Mouse (Mus musculus): ENCODE measurements at regions not wholly inside any gene's neighbourhood (a gene's known extent, or its start where the extent isn't known, plus 50 kb on each side); places are given as distances from the start of the nearest gene placed in this dataset.

DNA sequence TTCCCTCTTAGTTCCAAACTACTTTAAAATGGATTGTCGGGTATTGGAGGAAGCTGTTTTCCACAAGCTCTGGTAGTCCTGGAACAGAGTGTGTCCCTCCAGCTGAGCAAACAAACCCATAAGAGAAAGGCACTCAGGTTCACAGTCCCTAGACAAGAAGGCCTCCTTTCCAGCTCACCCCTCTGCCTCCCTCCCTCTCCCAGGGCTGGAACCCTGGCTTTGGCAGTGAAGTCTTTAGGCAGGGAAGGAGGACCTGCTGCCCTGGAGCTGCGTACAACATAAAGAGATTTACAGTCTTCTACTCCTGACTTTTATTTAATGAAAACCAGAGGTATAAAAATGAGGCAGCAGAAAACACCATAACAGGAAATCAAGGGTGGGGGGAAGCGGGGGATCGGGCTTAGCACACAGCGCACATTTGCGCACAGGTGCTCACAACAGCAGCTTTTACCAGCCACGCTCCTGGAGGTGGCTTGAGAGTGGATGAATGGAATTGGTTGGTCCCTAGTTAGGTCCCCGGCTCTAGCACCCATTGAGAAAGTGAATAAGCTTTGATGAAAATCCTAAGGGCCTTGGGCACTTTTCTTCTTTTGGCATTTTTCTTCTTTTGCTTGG is 143.0 kb upstream of the Gmds start:
- no peak for ATAC-seq (ENCODE audit: low FRiP score)
- Histone ChIP-seq H3K36me3 (no peaks in the 10 kb centered on the region), H3K4me2 (replicated peaks) (no peak overlapping the region), H3K4me1 (0 out of 2 replicates have a peak, but pooled peaks cover 2% of the 10 kb centered on the region), H3K9ac (no peak overlapping the region), H3K9me3 (replicated peaks) (no peaks in the 10 kb centered on the region), H3K4me3 (no peak overlapping the region), H3K27ac (no peak overlapping the region), H3K27me3 (no peaks in the 10 kb centered on the region)
- 72% methylated on average over 8 of the region's 8 CpGs for WGBS

GRCm38 (mm10) chr13:32480029-32480428 is 141.5 kb upstream of the Gmds start:
- Histone ChIP-seq H3K4me2 (replicated peaks) (no peak overlapping the region), H3K4me3 (no peak overlapping the region), H3K27ac (no peak overlapping the region), H3K36me3 (no peaks in the 10 kb centered on the region), H3K27me3 (no peaks in the 10 kb centered on the region), H3K9ac (no peak overlapping the region), H3K9me3 (replicated peaks) (no peaks in the 10 kb centered on the region), H3K4me1 (0 out of 2 replicates have a peak, but pooled peaks cover 2% of the 10 kb centered on the region)
- 57% methylated on average over 4 of the region's 4 CpGs for WGBS
- ATAC-seq (ENCODE audit: low FRiP score) = no peak

DNA sequence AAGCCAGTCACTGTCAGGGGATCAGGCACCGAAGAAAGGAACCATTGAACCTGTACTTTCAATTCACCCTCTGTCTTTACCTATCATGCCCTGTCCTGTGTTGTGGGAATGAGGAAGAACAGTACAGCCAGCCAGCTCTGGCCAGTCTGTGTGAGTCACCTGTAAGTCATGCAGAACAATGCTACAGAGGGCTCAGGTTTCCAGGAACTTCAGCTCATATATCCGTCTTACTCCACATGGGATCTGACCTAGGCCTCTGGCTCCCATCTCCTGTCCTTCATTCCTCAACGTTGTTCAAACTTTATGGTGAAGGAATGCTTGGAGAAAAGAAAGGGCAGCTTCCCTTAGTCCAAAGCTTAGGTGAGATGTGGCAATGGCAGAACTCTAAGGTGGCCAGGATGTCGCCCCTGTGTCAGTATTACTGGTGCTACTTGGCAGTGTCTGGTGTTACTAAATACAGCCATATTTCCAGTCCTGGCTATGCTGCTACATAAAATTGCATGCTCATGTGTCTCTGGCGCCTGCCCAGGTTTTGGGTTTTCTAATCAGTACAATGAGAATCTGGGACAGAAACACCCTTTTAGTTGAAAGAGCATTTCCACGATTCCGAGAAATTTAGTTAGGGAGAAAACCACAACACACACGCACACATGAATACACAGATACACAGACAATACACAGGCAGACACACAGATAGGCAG is 140.7 kb upstream of the Gmds start:
- H3K27me3 ChIP-seq = no peaks in the 10 kb centered on the region
- no peak for ATAC-seq (ENCODE audit: low FRiP score)
- 0 out of 2 replicates have a peak, but pooled peaks cover 2% of the 10 kb centered on the region for H3K4me1 ChIP-seq
- no peak overlapping the region for H3K4me3 ChIP-seq
- H3K36me3 ChIP-seq = no peaks in the 10 kb centered on the region
- H3K9ac ChIP-seq = no peak overlapping the region
- no peak overlapping the region for H3K27ac ChIP-seq
- WGBS = 83% methylated on average over 8 of the region's 8 CpGs
- no peak overlapping the region for H3K4me2 ChIP-seq (replicated peaks)
- H3K9me3 ChIP-seq (replicated peaks) = no peaks in the 10 kb centered on the region

DNA sequence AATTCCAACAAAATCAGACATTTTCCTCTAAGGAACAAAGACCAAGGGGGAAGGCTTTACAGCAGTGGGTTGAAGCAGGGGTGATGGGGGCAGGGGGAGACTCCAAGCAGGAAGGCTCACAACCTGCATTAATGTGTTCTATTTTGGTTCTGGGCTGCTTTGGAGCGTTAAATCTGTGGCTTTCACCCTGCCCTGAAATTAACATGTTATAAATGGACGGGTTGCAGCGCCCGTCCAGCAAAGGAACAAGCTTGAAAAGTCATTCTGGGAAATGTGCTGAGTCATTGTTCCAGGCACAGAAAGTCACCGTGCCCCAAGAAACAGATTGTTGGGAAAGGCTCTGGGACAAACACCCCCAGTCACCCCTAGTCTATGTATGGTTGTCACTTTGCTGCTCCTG is 127.2 kb upstream of the Gmds start:
- H3K9me3 ChIP-seq (replicated peaks) = no peaks in the 10 kb centered on the region
- ATAC-seq (ENCODE audit: low FRiP score) = no peak
- WGBS = 34% methylated on average over 5 of the region's 5 CpGs

GRCm38 (mm10) chr13:32465041-32465682 is 126.6 kb upstream of the Gmds start:
- no peak overlapping the region for H3K4me3 ChIP-seq
- no peak overlapping the region for H3K4me2 ChIP-seq (replicated peaks)
- ATAC-seq (ENCODE audit: low FRiP score) = no peak
- H3K9ac ChIP-seq = no peak overlapping the region
- H3K27ac ChIP-seq = no peak overlapping the region
- WGBS = 88% methylated on average over 6 of the region's 6 CpGs
- H3K4me1 ChIP-seq = peaks cover 4% of the 10 kb centered on the region
- no peaks in the 10 kb centered on the region for H3K9me3 ChIP-seq (replicated peaks)
- no peaks in the 10 kb centered on the region for H3K27me3 ChIP-seq
- no peaks in the 10 kb centered on the region for H3K36me3 ChIP-seq

More for the DNA sequence above, 127.2 kb upstream of the Gmds start:
- Histone ChIP-seq H3K27me3 (no peaks in the 10 kb centered on the region), H3K9ac (no peak overlapping the region), H3K36me3 (no peaks in the 10 kb centered on the region), H3K4me2 (replicated peaks) (no peak overlapping the region), H3K4me1 (peaks cover 4% of the 10 kb centered on the region), H3K27ac (no peak overlapping the region), H3K4me3 (no peak overlapping the region)

GRCm38 (mm10) chr13:32454419-32455146 is 116.0 kb upstream of the Gmds start:
- Histone ChIP-seq H3K4me1 (no peaks in the 10 kb centered on the region), H3K36me3 (no peaks in the 10 kb centered on the region), H3K9ac (no peak overlapping the region), H3K4me2 (replicated peaks) (no peak overlapping the region), H3K4me3 (no peak overlapping the region), H3K9me3 (replicated peaks) (no peaks in the 10 kb centered on the region), H3K27ac (no peak overlapping the region), H3K27me3 (no peaks in the 10 kb centered on the region)
- no peak for ATAC-seq (ENCODE audit: low FRiP score)
- 81% methylated on average over 11 of the region's 11 CpGs for WGBS

DNA sequence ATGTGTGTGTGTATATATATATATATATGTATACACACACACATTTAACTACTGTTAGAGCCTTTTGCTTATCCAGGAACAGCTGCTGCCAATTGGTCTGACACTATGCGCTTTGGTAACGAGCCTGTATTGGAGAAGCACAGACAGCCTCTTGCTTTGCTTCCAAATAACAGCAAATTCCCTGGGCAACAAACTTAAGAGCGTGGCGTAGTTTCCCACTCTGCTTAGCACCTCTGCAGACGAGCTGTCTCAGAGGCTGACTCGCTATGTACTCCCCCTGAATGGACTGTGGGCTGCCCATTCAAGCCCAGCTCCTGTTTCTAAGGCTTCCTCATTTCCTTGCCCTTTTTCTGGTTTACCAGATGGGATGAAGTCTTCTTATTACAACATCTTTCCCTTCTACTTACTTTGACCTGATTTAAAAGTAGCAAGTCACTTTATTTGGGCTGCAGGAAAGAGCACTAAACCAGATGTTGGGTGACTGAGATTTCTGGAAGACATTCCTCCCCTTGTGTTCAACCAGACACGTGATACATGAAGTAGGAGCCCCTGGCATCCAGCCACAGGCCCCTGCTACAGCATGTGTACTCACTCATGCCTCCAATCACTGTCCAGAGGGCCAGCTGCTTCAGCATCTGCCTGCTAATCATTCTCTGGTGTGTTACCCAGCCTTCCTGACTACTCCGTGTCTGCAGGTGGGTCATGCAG is 111.3 kb upstream of the Gmds start:
- Histone ChIP-seq H3K4me3 (no peak overlapping the region), H3K36me3 (no peaks in the 10 kb centered on the region), H3K9ac (no peak overlapping the region), H3K27ac (no peak overlapping the region), H3K27me3 (no peaks in the 10 kb centered on the region), H3K4me1 (no peaks in the 10 kb centered on the region), H3K4me2 (replicated peaks) (no peak overlapping the region), H3K9me3 (replicated peaks) (no peaks in the 10 kb centered on the region)
- WGBS = 71% methylated on average over 8 of the region's 8 CpGs
- ATAC-seq (ENCODE audit: low FRiP score) = no peak

DNA sequence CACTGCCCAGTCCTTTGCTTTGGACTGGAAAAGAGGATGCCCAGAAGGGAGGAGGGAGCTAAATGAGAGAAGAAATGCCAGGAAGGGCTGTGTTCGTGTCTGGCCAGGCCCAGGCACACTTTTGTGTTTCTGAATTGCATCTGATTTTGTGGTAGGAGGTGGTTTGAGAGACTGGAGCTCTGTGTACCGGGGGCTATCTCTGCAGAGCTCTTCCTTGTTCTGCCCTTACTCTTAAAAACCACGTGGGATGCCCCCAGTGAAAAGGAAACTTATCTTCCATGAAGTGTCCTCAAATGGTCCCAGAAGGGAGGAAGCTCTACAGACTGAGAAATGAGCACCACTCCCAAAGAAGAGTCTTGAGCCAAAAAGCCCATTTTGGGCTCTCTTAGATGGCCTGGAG is 106.0 kb upstream of the Gmds start:
- no peak overlapping the region for H3K4me2 ChIP-seq (replicated peaks)
- H3K36me3 ChIP-seq = no peaks in the 10 kb centered on the region
- no peaks in the 10 kb centered on the region for H3K4me1 ChIP-seq
- no peaks in the 10 kb centered on the region for H3K27me3 ChIP-seq
- no peak for ATAC-seq (ENCODE audit: low FRiP score)
- H3K9me3 ChIP-seq (replicated peaks) = no peaks in the 10 kb centered on the region
- no peak overlapping the region for H3K27ac ChIP-seq
- no peak overlapping the region for H3K9ac ChIP-seq
- H3K4me3 ChIP-seq = no peak overlapping the region
- WGBS = 67% methylated on average over 3 of the region's 3 CpGs

- Histone ChIP-seq H3K27ac (no peak overlapping the region), H3K36me3 (no peaks in the 10 kb centered on the region), H3K9ac (no peak overlapping the region), H3K4me3 (no peak overlapping the region), H3K9me3 (replicated peaks) (no peaks in the 10 kb centered on the region), H3K27me3 (no peaks in the 10 kb centered on the region), H3K4me2 (replicated peaks) (no peak overlapping the region), H3K4me1 (no peaks in the 10 kb centered on the region)
- WGBS = 82% methylated on average over 13 of the region's 13 CpGs
- no peak for ATAC-seq (ENCODE audit: low FRiP score)
Observed at GRCm38 (mm10) chr13:32442025-32442424, 103.5 kb upstream of the Gmds start.

DNA sequence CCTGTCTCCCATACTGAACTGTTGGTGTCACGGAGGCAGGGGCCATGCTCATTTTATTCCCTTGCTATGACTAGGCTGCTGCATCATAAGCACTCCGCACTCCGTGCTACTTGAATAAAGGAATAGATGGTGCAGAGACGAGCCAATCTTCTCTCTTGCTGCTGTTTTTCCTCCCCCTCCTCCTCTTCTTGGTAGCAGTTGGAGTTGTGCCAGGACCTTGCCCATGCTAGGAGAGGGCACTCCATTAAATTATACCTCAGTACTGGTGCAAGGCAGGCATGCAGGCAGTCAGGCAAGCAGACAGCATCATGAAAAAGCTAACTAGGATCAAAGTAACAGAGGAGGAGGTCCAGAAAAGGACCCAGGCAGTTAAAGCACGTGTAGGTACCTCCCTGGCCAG is 96.6 kb upstream of the Gmds start:
- H3K36me3 ChIP-seq = no peaks in the 10 kb centered on the region
- no peak for ATAC-seq (ENCODE audit: low FRiP score)
- no peak overlapping the region for H3K27ac ChIP-seq
- H3K27me3 ChIP-seq = no peaks in the 10 kb centered on the region
- no peak overlapping the region for H3K4me2 ChIP-seq (replicated peaks)
- H3K4me3 ChIP-seq = no peak overlapping the region
- H3K9ac ChIP-seq = no peak overlapping the region
- 78% methylated on average over 5 of the region's 5 CpGs for WGBS
- H3K4me1 ChIP-seq = no peaks in the 10 kb centered on the region
- H3K9me3 ChIP-seq (replicated peaks) = no peaks in the 10 kb centered on the region

DNA sequence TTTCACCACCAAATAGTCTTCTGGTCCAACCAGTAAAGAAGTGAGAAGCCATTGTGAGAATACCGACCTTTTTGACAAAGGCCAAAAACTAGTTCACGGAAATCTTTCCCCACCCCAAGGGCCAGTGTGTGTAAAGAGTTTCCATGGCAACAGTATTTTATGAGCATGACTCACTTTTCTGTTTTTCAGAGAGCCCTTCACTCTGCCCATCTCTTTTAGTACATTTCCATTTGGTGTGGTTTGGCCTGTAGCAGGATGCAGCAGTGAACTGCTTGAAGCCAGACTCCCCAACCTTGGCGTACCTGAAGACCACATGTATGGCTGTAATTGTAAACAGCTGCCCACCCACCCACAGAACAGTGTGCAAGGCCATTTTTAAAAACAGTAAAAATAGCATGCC is 89.9 kb upstream of the Gmds start:
- no peak for ATAC-seq (ENCODE audit: low FRiP score)
- no peak overlapping the region for H3K27ac ChIP-seq
- WGBS = 49% methylated on average over 3 of the region's 3 CpGs
- H3K36me3 ChIP-seq = no peaks in the 10 kb centered on the region
- H3K27me3 ChIP-seq = no peaks in the 10 kb centered on the region
- no peaks in the 10 kb centered on the region for H3K4me1 ChIP-seq
- H3K9ac ChIP-seq = no peak overlapping the region
- H3K4me3 ChIP-seq = no peak overlapping the region
- H3K9me3 ChIP-seq (replicated peaks) = no peaks in the 10 kb centered on the region
- H3K4me2 ChIP-seq (replicated peaks) = no peak overlapping the region

DNA sequence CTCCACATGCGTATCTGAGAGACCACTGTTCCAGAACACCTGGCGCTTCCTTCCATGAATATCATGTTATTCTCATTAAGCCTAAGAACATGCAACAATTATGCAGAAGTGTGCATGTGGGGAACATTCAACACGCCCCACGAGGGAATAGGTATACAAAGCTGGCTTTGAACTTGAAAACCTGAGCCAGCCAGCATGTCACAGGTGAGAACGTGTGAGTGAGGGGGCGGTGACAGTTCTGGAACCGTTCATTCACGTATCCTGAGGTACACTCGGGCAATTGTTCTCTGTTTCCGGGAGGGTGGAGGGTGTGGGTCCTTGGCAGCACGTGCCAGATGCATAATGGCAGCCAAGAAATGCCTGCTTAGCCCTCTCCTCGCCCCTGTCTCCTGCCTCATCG is 88.4 kb upstream of the Gmds start:
- 90% methylated on average over 13 of the region's 13 CpGs for WGBS
- no peaks in the 10 kb centered on the region for H3K4me1 ChIP-seq
- H3K9ac ChIP-seq = no peak overlapping the region
- H3K27ac ChIP-seq = no peak overlapping the region
- H3K4me2 ChIP-seq (replicated peaks) = no peak overlapping the region
- no peak overlapping the region for H3K4me3 ChIP-seq
- no peaks in the 10 kb centered on the region for H3K27me3 ChIP-seq
- no peaks in the 10 kb centered on the region for H3K36me3 ChIP-seq
- ATAC-seq (ENCODE audit: low FRiP score) = no peak
- H3K9me3 ChIP-seq (replicated peaks) = no peaks in the 10 kb centered on the region

Data from hindbrain, embryonic 12.5 days (tissue).